Mouse (Mus musculus) left cerebral cortex, adult 2 months (tissue): Measurements from ENCODE around the gene Rbm18. TPM values are rescaled to one million over a fixed set of nuclear protein-coding genes. Genes with fewer than 3 reads are reported as not detected.
"Not testable (repeated sequence)": the region's sequence is repeated elsewhere in the genome, so short reads cannot be mapped to it uniquely, and the experiment has no call there.

Source experiments
- DNase-seq, 2 experiments: peaks; one replicate each; pipeline ENCODE4 v3.0.0; 2021 to 2022; ENCODE audit warnings: low spot score in 2 of 2, mixed read lengths in 1 of 2; ENCODE audit errors: extremely low spot score in 1 of 2
- H3K27ac ChIP-seq: fragments of 200-600 bp; 2 replicates; pipeline ENCODE4 v1.8.1; 2022
- H3K4me3 ChIP-seq: fragments of 200-600 bp; 2 replicates; pipeline ENCODE4 v1.8.1; 2022
- CTCF ChIP-seq: fragments of 200-600 bp; IDR thresholded peaks from 2 replicates; pipeline ENCODE4 v1.8.1; 2022; ENCODE audit warnings: antibody characterized with exemption, mild to moderate bottlenecking, moderate library complexity
- intact Hi-C: fragments of 180-260 bp; cut with DNase I; formaldehyde crosslinking; loops from one replicate; pipeline ENCODE4 v1.15.1; 2025
- long read RNA-seq, 2 experiments: library from polyadenylated mRNA; stranded (forward); transcript quantifications; one replicate each; pipeline ENCODE4 v2.0.0; 2021; ENCODE audit warnings: borderline mapping rate in 2 of 2
- total RNA-seq, 2 experiments: library from RNA; stranded (reverse); gene quantifications; 2 replicates each; pipeline ENCODE4 v1.2.3; 2021

The Rbm18 gene
- 10 to 100 TPM; 47.9 to 48.9 TPM for total RNA-seq
- long read RNA-seq, experiment 1, transcript Rbm18-201 (6 exons, 2,617 nt) = major isoform, 62 of 73 reads
- long read RNA-seq, experiment 1, partial matches to known transcripts = 2 of 73 reads
- long read RNA-seq, experiment 1, other reads (novel, unspliced or antisense) = 6 of 73 reads
- long read RNA-seq, experiment 2, transcript Rbm18-201 (6 exons, 2,617 nt) = major isoform, 40 of 49 reads
- long read RNA-seq, experiment 2, partial matches to known transcripts = 1 of 49 reads
- long read RNA-seq, experiment 2, other reads (novel, unspliced or antisense) = 6 of 49 reads

DNA sequence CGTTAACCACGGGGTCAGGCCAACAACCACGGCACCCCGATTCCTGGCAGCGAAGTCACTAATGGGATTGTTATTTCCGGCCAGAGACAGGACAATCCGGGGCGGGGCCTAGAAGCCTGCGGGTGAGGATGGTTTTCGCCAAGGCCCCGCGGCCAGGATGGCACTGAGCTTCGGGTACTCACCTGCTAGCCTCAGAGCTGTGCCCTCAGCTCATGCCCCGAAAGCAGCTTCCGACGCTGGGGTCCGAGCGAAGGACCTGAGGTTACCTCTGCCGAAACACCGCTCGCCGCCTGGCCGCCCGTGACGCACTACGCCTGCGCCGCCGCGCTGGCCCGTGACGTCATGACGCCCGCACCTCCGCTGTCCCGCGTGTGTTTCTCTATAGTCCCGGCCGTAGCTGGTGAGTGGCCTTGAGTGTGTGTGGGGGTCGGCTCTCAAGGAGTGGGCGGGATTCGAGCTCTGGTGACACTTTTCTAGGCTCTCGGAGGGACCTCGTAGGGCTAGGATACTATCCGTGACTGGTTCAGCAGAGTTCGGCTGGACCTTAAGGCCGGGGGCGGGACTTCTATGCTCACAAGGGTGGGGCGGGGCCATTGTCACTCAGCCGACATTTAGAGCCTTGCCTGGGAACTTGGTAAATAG lies at the start of gene Rbm18, which contains the start of gene Mrrf:
Rbm18 (minus strand) TSS at position 474 of the 642 bp plus-strand sequence.
Mrrf (plus strand) TSS at position 90 of the 642 bp plus-strand sequence.
- peak within 1 kb of the TSS; percentile 68 for H3K4me3 ChIP-seq
- intact Hi-C loops = loop anchor here (2.0 to 10.0 kb wide), 3 partner anchors 66 to 138 kb away; partner anchors contain the start of genes Morn5 and Ndufa8
- DNase-seq = peak; percentile 91 to 95
- H3K27ac ChIP-seq = peak within 1 kb of the TSS; percentile 98
- no peak for TF ChIP-seq CTCF

DNA sequence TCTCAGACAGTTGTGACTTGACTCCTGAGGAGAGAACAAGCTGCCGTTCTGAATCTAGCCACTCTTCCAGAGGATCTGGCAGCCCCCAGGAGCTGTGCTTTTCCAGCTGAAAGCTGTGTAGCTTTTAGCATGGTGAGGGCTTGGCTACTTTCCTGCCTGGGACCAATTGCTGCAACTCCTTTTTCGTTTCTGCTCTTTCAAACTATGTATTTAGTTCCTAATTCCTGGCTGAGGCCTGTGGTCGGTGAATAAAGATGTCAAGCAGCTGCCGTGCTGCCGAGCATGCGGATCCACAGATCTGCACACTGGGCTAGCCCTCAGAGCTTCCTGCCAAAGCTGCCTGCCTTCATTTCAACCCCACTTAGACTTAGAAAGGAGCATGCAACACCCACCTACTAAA lies 48.3 kb upstream of the Rbm18 start:
- Histone ChIP-seq H3K27ac (peak overlapping the region; percentile 53; the same call in 1 of the 2 replicates), H3K4me3 (no peak overlapping the region)
- TF ChIP-seq CTCF = no peak
- intact Hi-C loops = no loop called here
- DNase-seq = no peak

DNA sequence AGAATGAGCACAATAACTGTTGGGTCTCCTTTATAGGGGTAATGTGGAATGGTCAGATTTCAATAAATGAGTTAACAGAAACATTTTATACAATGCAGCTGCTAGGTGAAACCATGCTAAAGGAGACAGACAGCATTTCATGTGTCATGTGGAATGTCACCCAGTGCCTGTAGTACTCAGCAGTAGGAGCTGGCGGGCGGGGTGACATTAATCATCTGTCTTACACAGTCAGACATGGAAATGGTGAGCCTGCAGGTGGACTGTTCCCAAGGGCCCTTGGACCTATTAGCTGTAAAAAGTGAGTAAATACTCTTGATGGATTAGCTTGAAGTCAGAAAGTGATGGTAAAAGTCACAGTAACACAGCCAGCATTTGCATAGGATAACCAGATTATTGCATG lies 47.6 kb upstream of the Rbm18 start:
- no peak for TF ChIP-seq CTCF
- Histone ChIP-seq H3K4me3 (no peak overlapping the region), H3K27ac (no peak overlapping the region)
- intact Hi-C loops = no loop called here
- DNase-seq = no peak

DNA sequence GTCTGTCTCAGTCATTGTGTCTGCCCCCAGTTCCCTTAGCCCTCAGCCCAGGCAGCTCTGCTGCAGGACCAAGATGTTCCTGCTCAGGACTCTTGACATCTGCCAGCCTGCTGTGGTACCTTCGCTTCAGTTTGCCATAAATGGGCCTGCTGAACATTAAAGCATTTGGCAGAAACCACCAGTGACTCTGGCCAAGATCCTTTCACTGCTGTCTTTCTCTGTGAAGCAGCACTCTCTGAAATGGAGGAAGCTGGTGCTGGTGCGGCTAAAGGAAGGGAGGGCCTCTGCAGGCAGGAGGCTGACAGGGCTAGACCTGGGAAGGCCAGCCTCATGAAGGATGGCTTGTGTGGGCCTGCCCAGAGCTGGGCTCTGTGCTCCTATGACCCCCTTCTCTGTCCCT lies 46.7 kb upstream of the Rbm18 start:
- DNase-seq = no peak
- H3K4me3 ChIP-seq = no peak overlapping the region
- intact Hi-C loops = no loop called here
- TF ChIP-seq CTCF = no peak
- H3K27ac ChIP-seq = no peak overlapping the region; the same call in 1 of the 2 replicates

DNA sequence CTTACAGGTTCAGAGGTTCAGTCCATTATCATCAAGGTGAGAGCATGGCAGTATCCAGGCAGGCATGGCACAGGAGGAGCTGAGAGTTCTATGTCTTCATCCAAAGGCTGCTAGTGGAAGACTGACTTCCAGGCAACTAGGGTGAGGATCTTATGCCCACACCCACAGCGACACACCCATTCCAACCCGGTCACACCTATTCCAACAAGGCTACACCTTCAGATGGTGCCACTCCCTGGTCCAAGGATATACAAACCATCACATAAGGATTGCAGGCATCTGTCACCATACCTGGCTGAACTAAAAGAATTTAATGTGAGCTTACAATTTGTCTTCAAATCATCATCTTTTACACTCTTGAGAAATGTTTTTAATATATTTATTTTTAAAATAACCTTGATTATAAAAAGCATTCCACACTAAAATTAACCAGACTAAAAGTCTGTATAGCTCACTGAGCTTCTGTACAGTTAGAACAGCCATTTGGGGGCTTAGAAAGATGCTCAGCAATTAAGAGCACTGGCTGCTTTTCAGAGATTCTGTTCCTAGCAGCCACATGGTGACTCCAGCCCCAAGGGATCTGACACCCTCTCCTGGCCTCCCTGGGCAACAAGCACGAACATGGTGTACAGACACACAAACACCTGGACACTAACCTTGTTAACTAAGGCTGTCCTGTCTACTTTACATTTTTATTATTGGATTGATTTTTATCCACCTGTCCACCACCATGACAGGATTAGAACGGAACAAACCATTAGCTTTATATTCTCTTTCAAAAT lies 45.2 kb upstream of the Rbm18 start:
- H3K4me3 ChIP-seq, DNase-seq, H3K27ac ChIP-seq, intact Hi-C loops: not testable (repeated sequence)

DNA sequence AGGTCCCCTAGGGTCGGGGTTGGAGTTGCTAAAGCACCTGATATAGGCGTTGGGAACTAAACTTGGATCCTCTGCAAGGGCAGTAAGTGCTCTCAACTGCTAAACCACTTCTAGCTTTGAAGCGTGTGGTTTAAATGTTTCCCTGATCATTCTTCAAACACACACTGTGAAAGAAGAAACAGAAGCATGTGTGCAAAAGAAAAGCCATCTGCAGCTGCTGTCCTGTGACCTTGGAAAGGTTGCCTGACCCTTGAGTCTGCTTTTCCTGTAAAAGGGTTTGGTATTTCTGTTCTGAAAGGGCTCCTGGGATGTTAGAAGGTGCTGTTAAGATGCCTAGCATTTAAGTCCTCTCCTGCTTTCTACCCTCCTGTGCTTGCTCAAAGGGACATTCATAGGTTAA lies 42.9 kb upstream of the Rbm18 start:
- intact Hi-C loops = no loop called here
- no peak for TF ChIP-seq CTCF
- DNase-seq = no peak
- Histone ChIP-seq H3K4me3 (no peak overlapping the region), H3K27ac (no peak overlapping the region)

DNA sequence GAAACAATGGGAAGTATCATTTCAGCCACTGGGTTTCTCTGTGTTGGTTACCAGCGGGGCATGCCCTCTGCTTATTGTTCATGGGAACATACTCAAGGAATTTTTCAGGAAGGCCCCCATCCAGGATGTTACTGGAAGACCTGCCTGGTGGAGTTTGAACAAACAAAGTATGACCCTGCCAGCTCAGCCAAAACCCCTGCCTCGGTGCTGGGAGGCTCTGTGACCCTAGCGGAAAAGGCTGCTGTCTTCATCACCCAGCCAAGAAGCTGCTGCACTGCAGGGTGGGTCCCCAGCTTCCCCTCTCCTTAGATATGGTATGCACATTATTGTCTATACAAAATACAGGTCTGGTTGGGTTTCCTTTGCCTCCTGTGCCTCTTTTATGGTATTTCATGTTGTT lies 36.0 kb upstream of the Rbm18 start:
- intact Hi-C loops = no loop called here
- no peak for TF ChIP-seq CTCF
- DNase-seq = no peak
- Histone ChIP-seq H3K4me3 (no peak overlapping the region), H3K27ac (no peak overlapping the region)

DNA sequence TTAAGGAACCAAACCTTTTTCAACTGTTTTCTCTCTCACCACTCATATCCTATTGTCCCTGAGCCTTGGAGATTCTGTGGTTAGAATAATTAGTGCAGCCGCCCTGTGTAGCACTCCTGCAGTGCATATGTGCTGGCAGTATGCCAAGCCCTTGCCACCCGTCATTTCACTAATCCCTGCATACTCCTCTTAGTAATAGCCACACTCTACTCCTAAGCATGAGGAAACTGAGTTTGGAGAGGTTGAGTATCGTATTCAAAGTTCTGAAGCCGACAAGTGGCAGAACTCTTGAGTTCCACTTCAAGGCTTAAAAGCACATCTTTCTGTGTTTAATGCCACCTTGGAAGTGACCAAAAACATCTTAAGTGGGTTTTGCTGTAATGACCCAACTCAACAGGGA lies 35.6 kb upstream of the Rbm18 start:
- Histone ChIP-seq H3K27ac (no peak overlapping the region), H3K4me3 (no peak overlapping the region)
- intact Hi-C loops = no loop called here
- TF ChIP-seq CTCF = no peak
- DNase-seq = no peak

DNA sequence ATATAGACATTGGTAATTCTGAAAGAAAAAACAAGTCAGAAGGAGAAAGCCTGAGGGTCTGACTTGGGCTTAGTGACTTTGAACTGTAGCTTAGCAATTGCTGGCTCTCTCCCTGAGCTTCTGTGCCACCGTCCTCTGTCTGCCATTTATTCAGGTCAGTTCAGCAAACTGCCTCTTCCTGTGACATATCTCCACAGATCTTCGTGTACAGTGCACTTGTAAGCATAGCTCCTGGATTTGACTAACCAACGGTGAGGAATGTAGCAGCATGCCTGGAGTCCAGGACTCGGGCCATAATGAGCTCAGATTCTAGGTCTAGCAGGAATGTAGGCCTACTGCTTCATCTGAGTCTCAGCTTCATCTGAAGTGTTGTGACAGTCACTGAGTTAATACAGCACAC lies 32.6 kb upstream of the Rbm18 start:
- TF ChIP-seq CTCF = no peak
- no peak for DNase-seq
- intact Hi-C loops = no loop called here
- no peak overlapping the region for H3K4me3 ChIP-seq
- no peak overlapping the region for H3K27ac ChIP-seq

DNA sequence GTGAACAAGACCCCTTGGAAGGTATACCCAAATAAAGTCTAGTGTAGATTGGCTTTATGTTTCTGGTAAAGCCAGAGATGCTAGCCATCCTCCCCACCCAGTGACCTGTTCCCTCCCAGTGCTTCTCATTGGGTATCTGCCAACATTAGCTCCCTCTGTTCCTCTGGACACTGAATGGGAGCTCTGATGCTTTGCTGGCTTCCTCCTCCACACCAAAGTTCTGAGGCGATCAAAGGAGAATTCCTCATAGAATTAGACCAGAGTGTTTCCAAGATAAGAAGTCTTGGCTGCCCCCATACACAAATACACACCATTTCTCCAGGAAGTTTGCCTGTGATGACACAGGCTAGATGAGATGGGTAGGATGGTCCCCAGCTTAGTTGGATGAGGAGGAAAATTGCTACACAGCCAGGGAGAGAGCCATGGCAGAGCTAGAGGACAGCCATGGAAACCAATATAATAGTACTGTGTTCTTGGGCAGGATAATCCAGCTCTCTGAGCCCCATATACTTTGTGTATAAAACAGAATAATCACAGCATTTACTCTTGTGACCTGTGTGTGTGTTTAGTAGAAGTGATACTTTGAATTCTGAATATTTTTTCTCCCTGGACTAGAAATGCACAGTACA lies 31.5 kb upstream of the Rbm18 start:
- no peak for DNase-seq
- intact Hi-C loops = no loop called here
- TF ChIP-seq CTCF = no peak
- H3K27ac ChIP-seq = no peak overlapping the region
- no peak overlapping the region for H3K4me3 ChIP-seq

DNA sequence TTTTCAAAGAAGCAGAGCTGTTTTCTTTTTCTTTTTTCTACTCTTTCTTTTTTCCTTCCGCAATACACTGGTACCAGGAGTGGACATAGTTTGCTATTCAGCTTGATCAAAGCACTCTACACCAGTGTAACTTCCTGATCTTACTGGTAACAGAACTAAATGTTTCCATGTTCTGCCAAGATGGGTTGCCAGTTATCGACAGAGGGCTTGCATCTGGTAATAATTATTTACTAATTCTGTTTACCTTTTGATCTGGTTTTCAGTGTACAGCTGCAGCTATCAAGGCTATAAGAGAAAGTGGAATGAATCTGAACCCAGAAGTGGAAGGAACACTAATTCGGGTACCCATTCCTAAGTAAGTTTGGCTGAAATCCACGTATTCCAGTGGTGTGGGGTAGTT lies 22.8 kb upstream of the Rbm18 start:
- DNase-seq = no peak
- TF ChIP-seq CTCF = no peak
- intact Hi-C loops = no loop called here
- Histone ChIP-seq H3K27ac (no peak overlapping the region), H3K4me3 (no peak overlapping the region)

DNA sequence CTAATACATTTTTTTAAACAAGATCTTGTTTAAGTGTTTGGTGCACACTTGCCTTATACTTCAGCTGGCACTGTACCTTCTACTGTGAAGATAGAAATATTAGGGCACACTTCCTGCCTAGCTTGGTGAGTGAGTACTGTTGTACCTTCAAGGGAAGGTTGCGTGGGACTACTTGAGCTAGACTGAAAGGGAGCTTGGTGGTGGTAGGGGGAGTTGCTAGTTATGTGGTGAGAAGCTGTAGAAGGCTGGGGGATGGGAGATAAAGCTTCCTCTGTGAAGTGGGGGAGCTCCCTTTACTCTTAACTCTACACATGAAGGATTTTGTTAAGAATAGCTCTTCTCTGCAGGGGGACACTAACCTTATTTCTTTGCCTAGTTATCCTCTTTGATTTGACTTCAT lies 20.9 kb upstream of the Rbm18 start:
- no peak for TF ChIP-seq CTCF
- intact Hi-C loops = no loop called here
- H3K4me3 ChIP-seq = no peak overlapping the region
- no peak for DNase-seq
- no peak overlapping the region for H3K27ac ChIP-seq

DNA sequence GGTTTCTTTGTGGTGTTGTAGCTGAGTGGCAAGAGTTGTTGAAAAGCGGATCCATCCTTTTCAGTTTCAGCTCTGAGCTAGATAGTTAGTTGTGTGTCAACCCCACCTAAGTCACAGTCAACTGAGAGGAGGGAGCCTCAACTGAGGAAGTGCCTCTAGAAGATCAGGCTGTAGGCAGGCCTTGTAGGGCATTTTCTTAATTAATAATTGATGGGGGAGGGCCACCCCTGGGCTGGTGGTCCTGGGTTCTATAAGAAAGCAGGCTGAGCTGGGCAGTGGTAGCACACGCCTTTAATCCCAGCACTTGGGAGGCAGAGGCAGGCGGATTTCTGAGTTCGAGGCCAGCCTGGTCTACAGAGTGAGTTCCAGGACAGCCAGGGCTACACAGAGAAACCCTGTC lies 15.8 kb upstream of the Rbm18 start:
- intact Hi-C loops, H3K27ac ChIP-seq, DNase-seq, H3K4me3 ChIP-seq: not testable (repeated sequence)
